Mouse (Mus musculus): Measurements from ENCODE around the gene Gpsm2.

The Gpsm2 gene

GRCm38 (mm10) chr3:108655486-108655885, 66.6 kb downstream of the Gpsm2 start:
- CTCF ChIA-PET = interaction anchor here (0.6 kb wide), 3 partner anchors 130 to 965 kb away, joined by 3 to 6 read pairs (median 3); no protein-coding TSS in a partner anchor

DNA sequence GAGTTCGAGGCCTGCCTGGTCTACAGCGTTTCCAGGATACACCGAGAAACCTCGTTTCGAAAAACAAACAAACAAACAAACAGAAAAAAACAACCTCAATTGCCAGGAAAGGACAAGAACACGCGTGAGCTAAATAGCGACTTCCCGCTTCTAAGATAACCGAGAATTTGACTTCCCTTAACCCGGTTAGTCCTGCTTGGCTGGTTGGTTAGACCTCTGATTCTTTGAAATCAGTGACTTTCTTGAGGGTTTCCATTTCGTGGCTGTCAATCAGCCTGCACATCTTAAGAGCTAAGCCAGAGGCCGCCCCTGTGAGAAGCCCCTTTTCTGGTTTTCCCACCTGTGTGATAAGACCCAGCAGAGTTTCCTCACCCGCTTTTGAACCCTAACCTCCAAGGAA, 67.5 kb downstream of the Gpsm2 start:
- CTCF ChIA-PET = no interaction called here

- CTCF ChIA-PET = no interaction called here
Observed at GRCm38 (mm10) chr3:108653710-108654379, 68.3 kb downstream of the Gpsm2 start, which contains the start of gene Clcc1. Gene Clcc1 (plus strand): TSS chr3:108653913.

DNA sequence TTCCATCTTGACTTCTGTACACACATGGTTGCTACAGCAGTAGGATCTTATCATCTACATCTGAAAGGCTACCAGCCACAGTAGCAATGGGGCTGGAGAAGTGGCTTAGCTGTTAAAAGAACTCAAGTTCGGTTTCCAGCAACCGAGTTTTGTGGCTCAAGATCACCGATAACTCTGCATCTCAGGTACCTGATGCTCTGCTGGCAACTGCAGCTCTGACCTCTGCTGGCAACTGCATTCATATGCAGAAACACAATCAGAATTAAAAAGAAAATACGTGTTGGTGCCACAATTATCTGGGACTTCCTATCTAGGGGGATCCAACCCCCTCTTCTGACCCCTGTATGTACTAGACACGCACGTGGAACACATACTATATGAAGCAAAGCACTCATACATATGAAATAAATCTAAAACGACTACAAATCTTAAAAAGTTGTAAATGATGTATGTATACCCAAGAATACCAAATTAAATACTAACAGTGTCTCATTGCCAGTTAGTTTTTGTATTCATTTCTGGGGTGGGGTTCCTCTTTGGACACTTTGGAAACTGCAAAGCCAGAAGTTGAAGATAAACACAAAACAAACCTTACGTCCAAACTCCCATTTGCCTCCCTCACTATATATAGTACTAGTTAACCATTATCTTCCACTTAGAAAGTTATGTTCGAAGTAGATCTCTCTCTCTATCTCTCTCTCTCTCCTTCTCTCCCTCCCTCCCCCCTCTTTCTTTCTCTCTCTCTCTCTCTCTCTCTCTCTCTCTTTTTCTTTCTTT, 69.1 kb downstream of the Gpsm2 start:
- CTCF ChIA-PET = interaction anchor here (0.6 kb wide), 1 partner anchor 14 kb away, joined by 3 read pairs; no protein-coding TSS in a partner anchor

DNA sequence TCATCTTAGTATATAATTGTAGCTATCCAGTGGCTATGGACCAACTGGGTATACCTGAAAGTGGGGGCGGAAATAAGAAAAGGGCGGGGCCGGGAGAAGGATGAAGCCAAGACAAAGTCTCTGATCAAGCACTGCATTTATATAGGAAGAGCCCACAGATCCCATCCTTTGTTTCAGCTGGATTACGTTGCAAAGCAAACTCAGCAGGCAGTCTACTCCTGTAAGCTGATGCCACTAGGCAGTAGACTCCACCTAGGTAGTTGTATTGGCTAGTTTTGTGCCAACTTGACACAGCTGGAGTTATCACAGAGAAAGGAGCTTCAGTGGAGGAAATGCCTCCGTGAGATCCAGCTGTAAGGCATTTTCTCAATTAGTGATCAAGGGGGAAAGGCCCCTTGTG, 74.4 kb downstream of the Gpsm2 start:
- CTCF ChIA-PET = interaction anchor here (0.6 kb wide), 1 partner anchor 809 kb away, joined by 7 read pairs; no protein-coding TSS in a partner anchor

DNA sequence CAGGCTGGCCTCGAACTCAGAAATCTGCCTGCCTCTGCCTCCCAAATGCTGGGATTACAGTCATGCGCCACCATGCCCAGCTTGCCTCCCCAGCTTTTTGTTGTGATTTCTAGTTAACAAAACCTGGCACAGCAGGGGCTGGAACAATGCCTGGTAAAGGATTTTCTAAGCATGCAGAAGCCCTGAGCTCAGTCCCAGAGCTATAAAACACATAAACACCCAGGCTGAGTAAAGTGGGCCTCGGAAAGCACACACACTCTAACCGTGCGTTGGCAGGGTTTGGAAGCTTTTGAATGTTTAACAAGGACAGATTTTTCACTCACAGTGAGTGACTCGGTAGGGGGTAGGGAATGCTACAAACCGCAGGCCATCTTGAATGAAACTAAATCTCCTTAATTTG, 76.1 kb downstream of the Gpsm2 start:
- CTCF ChIA-PET = no interaction called here

DNA sequence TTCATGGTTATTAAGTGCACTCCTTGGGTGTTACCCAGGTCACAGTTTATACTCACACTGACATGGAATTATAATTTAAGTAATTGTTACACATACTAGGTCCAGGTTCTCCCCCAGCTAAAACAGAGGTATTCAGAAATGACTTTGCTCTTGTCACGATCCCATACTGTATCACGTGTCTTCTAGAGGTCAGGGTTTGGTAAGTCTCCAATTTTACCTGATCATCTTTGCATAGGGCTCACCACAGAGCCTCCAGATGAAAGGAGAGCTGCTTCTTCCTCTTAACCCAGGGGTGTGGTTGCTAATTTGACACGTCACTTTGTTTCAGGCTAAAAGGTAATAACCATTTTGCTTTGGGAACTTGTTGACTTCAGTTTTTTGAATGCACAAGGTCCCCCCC, 77.3 kb downstream of the Gpsm2 start:
- CTCF ChIA-PET = no interaction called here

GRCm38 (mm10) chr3:108640998-108641397, 81.1 kb downstream of the Gpsm2 start:
- CTCF ChIA-PET = no interaction called here

GRCm38 (mm10) chr3:108639412-108639811, 82.7 kb downstream of the Gpsm2 start:
- CTCF ChIA-PET = interaction anchor here (0.7 kb wide), 1 partner anchor 13 kb away, joined by 3 read pairs; no protein-coding TSS in a partner anchor

DNA sequence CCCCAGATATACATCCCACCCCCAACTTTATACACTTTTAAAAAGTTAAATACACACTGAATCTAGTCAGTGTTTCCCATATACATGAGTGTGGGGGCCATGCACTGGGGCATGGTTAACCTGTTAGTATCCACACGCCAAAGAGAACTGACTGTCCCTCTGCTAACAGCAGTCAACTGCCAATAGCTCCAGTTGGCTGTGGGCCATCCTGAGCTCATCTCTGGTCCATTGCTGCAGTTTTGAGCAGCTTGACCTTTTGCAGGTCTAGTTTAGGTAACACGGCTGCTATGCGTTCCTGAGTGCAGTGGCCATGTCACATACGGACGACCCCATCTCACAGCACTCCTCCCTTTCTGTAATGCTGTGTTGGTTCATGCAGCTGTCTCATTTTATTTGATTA, 87.3 kb downstream of the Gpsm2 start:
- CTCF ChIA-PET = interaction anchor here (0.7 kb wide), 1 partner anchor 34 kb away, joined by 3 read pairs; no protein-coding TSS in a partner anchor
